In the genomic region with DNA sequence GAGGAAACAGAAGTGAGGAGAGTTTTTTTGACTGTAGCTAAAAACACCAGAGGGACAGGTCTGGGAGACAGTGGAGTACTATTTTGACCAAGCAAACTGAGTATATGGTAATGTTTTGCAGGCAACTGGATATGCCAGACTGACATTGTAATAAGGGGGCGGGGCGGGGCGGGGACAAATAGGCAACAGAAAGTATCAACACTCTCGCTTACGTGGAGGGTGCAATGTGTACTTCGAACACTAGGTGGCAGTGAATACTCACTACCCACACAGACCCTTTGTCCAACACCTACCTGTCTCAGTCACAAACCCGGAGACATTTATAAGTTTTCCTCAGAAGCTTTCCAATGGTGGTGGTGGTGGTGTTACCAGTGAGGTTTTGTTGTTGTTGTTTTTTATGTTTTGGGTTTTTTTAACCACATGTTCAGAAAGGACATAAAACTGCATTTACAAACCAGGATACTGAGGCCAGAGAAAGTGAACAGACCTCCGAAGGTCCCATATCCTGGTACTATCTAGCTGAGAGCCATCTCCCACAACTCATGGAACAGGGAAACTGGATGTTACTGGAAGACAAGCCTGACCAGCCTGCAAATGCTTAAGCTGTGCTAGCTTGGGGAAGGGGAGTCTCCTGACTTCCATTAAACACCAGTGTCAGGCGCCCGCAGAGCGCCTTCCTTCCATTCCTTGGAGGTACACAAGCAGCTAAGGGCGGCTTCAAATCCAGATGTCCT, we compare ENCODE assay signal across 7 mouse cellular contexts.
DNase-seq lines count a peak whose midpoint lies in the region; ATAC-seq lines count a peak whose summit lies in the region.

No protein-coding gene starts in this region.

- DNase-seq in adipocyte (ENCODE audit: low spot score) = peak; percentile 95
- peak; percentile 37 to 43 for DNase-seq in gastrocnemius, adult 8-10 months (ENCODE audit: low spot score in 2 of 2)
- peak; percentile 58 to 63 for DNase-seq in left cerebral cortex, postnatal 10 days (ENCODE audit: extremely low spot score in 1 of 2, low spot score in 2 of 2)
- DNase-seq in mesoderm, embryonic 11.5 days (ENCODE audit: low read depth, low spot score) = peak; percentile 89
- peak; percentile 49 for DNase-seq in skeletal muscle tissue, adult 2 months (ENCODE audit: low read depth, low spot score)

- no peaks in the 10 kb centered on the region for H3K9me3 ChIP-seq in intestine, embryonic 15.5 days

- peaks cover 8% of the 10 kb centered on the region; the same call in 1 of the 2 replicates for H3K4me1 ChIP-seq in intestine, embryonic 15.5 days (replicated peaks)

- 32% methylated on average over 12 of the region's 12 CpGs for WGBS in intestine, embryonic 15.5 days

- no peaks in the 10 kb centered on the region; the same call in 1 of the 2 replicates for H3K27me3 ChIP-seq in intestine, embryonic 15.5 days (replicated peaks)

- H3K9ac ChIP-seq in intestine, embryonic 15.5 days = no peak overlapping the region

- peak overlapping the region; percentile 46 for H3K4me2 ChIP-seq in intestine, embryonic 15.5 days (replicated peaks)

- intact Hi-C loops in left cerebral cortex, postnatal 10 days (cut with DNase I) = loop anchor here (5.0 kb wide), 2 partner anchors 108 to 493 kb away; partner anchors contain the start of gene Isl2

- no peaks in the 10 kb centered on the region for H3K36me3 ChIP-seq in intestine, embryonic 15.5 days

- ATAC-seq in common myeloid progenitor, adult 5-6 weeks (replicated peaks; ENCODE audit: low read depth, poor library complexity, severe bottlenecking) = peak; percentile 94
- ATAC-seq in intestine, embryonic 15.5 days = peak; percentile 63

- H3K4me3 ChIP-seq in intestine, embryonic 15.5 days (replicated peaks) = 0 out of 2 replicates have a peak overlapping the region, but pooled peaks have one; percentile 1

- no peak overlapping the region for H3K27ac ChIP-seq in intestine, embryonic 15.5 days

Comparison
In these comparisons a context has a peak if more than half of its experiments do, and no peak if none do; other contexts are left out.
1. DNase-seq: peak in every context shown above with its lines; median percentile 95 in adipocyte; 89 in mesoderm, embryonic 11.5 days; 60 in left cerebral cortex, postnatal 10 days; 49 in skeletal muscle tissue, adult 2 months; 40 in gastrocnemius, adult 8-10 months.